Mouse (Mus musculus): ENCODE results near the gene S100b.

GRCm38 (mm10) chr10:76229627-76230026 lies 24.0 kb upstream of the S100b start:
- no peak for TF ChIP-seq CTCF (IDR thresholded peaks at IDR 0.05; ENCODE audit: extremely low read depth, insufficient read length, insufficient replicate concordance, low read depth, low read length)
- no peak for TF ChIP-seq POLR2A (IDR thresholded peaks at IDR 0.05; ENCODE audit: low read depth, low read length)

All from small intestine, adult 2 months (tissue).